Mouse (Mus musculus): ENCODE data around the gene Tlr5.

GRCm38 (mm10) chr1:182957001-182957757, 2.6 kb downstream of the Tlr5 start:
- TF ChIP-seq POLR2A (IDR thresholded peaks at IDR 0.05; ENCODE audit: low read depth, low read length), result no peak
- TF ChIP-seq CTCF (IDR thresholded peaks at IDR 0.05; ENCODE audit: borderline replicate concordance, insufficient read depth, low read length), result no peak
